Mouse (Mus musculus) retina, postnatal 1 day (tissue): ENCODE results near the gene Icam1.

Experiments
- DNase-seq: peaks from one replicate; pipeline ENCODE4 v3.0.0-alpha.2; 2012

Icam1 gene

DNA sequence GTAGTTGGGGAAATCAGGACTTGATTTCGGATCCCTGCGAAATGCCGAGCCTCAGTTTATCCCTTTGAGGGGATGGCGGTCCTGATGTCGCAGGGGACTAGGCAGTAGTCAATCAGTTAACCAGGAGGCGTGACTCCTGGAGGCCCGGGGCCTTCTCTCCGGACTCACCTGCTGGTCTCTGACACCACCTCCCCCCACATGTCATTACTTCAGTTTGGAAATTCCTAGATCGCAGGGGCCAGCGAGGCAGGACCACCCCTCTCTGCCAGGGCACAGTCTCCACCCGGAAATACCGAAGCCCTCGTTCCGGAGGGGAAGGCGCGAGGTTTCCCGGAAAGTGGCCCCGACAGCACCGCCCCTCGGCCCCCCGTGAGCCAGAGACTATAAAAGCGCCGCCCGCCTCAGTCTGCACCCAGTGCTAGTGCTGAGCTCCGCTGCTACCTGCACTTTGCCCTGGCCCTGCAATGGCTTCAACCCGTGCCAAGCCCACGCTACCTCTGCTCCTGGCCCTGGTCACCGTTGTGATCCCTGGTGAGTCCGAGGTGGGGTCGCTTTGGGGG, at the start of gene Icam1:
Gene Icam1, plus strand, starts transcription at position 415 of the 560 bp plus-strand sequence.
- no peak for DNase-seq

DNA sequence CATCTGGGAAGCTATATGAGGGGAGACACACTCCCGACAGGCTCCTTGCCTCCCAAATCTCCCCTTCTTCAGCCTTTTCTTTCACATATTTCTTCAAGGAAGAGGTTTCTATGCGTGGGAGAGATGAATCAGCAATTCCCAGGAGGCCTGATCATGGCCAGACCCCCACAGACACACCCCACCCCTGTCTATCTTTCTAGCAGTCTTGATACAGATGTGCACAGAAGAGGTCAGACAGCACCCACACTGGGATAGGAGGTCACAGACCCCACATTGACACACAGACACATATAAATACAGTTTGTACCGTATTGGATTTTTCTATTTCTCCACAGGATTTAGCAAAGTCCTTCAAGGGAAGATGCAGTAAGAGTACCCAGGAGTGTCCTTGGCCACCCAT, 49.8 kb upstream of the Icam1 start:
- DNase-seq: no peak

DNA sequence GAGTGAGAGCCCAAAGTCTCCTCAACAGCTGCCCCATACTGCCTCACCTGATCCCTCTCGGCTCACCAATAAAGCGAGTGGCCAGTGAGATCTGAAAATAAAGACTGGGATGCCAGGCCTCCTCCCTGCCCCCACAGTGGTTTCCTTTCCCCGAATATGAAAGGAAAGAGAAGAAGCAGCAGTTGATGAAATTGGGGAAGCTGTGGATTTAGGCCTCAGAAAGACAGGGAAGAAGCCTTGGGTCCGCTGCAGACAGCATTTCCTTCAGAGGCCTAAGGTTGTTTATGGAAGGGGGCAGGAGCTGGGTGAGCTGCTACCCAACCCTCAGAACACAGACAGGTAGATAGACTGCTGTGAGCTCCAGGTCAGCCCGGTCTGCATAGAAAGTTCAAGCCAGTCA, 49.0 kb upstream of the Icam1 start:
- no peak for DNase-seq

DNA sequence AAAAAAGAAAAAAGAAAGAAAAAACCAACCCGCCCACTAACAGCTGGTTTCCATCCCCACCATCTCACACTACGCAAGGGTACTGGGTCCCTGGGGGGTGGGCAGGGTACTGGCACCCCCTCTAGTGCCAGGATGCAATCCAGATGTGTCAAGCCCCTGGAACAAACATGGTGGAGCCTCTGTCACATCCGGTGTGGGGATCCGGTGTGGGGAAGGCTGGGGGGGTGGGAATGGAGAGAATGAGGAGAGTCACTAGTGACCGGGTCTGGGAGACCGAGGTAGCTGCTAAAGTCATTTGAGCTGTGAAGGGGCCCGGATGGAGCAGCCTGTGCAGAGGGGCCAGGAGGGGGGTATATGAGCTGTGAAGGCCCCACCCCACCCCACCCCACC, 44.0 kb upstream of the Icam1 start:
- DNase-seq: no peak

DNA sequence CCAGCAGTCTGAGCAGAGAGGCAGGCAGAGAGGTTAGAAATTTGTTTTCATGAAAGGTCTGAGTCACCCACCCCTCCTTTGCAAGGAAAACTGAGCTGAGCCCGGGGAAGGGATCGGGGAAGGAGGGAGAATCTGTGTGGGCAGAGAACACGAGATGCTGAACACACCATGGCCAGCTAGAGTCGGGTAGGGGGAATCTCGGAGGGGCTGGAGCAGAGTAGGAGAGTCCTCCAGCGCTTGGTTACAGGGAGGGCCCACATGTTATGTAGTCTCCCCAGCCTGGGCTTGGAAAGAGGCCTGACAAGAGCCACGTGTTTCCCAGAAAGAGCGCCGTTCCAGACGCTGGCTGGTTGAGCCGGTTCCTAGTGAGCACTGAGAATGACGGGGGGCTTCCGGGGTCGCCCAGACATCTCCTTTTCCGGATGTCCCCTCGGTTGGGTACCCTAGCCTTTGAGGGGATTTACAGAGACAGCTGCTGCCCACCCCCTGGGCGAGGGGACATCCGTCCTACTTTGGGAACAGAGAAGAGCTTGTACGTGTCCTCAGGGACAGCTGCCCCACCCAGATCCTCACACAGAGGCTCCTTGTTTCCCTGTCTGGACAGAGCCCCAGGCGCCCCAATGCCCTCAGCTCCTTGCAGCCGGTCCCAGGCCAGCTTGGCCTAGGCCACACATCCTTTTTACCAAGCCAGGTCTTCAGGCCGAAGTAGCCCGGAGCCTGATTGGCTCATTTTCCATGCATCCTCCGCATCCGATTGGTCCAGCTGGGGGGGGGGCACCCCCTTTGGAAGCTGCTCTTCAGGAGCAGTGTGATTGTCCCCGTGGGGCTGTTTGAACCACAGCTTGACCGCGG, 43.4 kb upstream of the Icam1 start:
- DNase-seq: peak; percentile 95

DNA sequence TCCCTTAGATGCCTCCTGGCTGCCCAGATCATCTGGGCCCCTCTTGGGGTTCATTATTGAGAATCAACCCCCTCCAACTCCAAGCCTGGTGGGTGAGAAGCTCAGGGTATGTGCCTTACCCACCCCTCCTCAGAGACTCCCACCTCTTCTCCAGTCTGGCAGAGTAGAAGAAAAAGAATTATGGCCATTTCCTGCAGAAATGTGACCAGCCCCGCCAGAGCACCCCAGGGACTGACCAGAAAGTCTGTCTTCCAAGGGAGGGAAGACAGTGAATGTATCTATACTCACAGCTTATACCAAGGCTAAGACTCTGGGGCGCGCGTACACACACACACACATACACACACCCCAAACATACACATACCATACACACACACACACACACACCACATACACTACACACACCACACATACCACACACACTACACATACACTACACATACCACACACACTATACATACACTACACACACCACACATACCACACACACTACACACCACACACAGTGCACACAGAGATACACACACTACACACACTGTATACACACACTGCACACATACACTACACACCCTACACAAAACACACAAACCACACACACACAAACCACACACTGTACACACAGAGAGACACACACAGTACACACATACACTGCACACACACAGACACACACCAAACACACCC, 42.6 kb upstream of the Icam1 start:
- DNase-seq: no peak

DNA sequence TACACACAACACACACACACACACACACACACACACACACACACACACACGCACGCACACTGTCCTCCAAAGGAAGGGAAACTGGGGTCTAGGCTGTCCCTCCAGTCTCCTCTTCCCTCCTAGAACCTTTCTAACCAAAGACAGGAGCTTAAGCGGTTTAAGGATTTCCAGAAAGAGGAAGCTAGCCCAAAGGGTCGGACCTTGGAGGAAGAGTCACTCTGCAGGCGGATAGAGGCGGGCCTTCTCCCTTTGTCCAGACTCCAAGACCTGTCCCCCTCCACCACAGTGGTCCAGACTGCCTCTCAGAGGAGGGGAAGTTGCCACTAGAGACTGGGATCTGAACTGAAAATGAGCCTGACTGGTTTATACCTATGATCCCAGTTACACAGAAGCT, 42.1 kb upstream of the Icam1 start:
- peak; percentile 19 for DNase-seq

DNA sequence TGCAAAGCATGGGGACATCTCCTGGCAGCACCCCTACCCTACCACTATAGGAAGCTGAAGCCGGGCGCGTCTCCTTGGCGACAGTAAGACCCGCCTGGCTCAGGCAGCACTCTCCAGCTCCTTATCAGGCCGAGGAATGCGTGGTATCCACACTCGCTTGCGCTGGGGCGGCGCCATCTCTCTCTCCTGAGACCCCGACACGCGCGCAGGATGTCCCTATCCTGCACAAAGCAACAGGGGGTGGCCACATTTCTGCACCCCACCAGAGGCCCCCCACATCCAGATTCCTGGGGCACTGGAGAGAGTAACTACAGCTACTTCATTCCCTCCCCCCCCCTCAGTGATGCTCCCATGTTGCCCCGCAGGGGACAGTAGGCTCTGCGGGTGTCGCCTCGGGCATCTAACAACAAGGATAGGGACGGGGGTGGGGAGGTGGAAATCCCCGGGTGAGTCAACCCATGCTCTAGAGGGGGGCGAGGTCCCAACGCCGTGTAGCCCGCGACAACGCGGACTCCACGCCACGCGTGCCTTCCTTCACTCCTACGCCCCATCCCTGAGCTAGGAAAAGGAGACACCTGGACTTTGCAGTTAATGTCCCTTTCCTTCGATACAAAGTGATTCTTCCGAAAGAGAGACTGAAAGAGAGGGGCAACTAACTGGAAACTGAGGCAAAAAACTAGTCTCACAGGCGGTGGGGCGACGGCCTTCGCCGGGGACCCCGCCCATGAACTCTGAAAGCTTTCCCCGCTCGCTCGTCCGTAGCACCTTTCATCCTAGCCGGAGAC, 40.2 kb upstream of the Icam1 start:
- peak; percentile 70 for DNase-seq

DNA sequence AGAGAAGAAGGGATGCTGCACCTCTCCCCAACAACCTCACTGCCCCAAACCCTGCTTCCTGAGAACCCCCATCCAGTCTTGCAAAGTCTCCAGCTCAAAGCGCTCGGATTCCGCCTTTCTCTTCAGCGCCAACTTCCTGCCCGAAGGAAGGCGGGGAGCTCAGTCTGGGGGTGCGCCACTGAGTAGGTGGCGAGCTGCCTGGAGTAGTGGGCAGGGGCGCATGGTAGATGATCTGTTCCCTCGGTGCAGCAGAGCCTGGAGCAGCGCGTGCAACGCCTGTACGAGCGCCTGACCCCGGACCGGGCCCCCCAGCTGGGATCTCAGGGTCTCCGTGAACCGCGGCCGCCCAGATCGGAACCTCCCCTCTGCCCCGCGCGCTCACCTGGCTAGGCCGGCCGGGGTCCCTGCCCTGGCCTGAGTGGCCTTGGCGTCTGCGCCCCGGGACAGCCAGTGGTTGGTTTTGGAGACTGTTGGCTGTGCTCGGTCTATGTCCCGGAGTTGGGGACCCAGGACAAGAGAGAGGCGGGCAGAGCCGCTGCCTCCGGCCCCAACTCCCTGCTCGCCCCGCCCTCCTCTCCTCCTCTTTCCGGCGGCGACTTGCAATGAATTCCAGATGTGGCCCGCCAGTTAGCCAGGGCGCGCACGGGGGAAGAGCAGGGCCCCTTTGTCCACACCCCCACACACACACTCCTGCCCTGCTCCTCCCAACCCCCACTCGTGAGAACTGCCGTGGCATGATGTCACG, 39.4 kb upstream of the Icam1 start, which contains the start of gene S1pr2:
Gene S1pr2, minus strand, starts transcription at position 566 of the 745 bp plus-strand sequence.
- DNase-seq: peak; percentile 88

DNA sequence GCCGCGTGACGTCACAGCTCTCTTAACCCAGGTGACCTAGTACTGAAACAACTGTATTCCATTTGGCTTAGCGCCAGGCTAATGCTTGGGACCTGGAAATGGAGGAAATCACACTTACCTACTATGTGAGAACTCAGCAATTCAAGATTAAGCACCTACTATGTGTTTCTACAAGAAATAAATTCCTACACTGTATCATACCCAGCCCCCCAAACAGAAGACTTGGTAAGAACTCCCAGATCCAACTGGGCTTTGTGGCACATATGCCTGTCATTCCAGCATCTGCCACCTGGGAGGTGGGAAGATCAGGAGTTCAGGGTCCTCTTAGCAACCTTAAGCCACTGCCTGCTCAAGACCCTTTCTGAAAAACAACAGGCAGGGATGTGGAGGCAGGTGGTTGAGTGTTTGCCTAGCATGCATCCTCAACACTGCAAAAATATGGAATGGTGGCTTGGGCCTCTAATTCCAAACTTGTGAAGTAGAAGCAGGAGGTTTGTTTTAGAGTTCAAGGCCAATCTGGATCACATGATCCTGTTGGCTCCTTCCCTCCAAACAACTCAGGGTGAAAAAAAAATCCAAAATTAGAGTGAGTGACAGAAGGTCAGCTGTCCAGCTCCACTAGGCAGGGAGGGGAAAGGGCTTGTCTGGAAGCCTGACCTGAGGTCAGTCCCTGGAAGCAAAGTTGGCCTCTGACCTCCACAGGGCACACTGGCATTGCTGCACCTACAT, 38.7 kb upstream of the Icam1 start:
- no peak for DNase-seq

DNA sequence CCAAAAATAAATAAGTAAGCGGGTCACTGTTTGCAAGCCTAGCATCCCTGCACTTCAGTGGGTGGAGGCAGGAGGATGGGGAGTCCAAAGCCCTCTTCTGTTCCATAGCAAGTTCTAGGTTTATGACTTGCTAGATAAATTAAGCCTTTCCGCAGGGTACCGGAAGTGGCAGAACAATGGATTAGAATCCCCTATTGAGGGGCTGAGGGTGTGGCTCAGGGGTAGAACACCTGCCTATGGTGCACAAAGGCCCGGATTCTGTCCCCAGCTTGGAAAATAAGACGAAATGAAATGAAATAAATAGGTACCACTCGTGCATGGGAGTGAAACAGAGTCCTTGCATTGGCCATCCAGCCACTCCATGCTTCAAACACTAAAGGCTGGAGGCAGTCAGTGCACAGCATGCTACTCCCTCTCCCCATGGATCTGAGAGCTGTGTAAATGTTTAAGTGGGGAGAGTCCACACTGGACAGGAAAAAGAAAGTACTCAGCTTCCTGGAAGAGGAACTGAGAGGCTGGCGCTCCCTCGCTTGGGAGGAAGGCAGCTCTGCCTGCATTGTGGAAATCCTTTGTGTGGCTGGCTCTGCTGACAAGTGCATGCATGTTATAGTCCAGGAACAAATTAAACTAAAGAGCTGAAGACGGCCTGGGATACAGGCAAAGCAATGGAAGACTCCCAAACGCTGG, 37.2 kb upstream of the Icam1 start:
- no peak for DNase-seq

DNA sequence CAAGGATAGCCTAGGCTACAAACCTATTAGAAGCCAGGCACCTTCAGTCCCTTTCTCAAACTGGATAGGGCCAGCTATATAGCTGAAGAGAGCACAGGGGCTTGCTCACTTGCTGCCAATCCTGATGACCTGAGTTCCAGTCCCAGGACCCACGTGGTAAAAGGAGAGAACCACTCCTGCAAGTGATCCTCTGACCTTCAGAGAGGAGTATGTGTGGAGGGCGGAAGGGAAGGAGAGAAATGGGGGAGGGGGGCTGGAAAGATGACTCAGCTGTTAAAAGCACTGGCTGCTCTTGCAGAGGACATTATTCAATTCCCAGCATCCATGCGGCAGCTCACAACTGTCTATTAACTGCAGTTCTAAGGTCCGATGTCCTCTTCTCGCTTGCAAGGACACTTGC, 36.6 kb upstream of the Icam1 start:
- DNase-seq: no peak

DNA sequence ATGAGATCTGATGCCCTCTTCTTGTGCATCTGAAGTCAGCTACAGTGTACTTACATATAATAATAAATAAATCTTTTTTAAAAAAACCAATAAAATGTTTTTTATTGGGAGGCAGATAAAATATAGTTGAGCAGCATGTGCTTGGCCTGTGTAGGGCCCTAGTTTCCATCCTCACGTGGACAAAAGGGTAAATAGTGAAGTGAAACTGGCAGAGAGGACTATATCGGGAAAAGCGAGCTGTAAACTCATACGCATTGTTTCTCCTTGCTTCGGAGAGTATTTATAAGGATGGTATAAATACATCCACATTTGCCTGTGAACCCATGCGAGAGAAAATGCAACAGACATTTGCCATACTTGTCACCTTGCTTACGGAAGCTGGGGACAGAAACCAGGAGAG, 36.0 kb upstream of the Icam1 start:
- DNase-seq: no peak

DNA sequence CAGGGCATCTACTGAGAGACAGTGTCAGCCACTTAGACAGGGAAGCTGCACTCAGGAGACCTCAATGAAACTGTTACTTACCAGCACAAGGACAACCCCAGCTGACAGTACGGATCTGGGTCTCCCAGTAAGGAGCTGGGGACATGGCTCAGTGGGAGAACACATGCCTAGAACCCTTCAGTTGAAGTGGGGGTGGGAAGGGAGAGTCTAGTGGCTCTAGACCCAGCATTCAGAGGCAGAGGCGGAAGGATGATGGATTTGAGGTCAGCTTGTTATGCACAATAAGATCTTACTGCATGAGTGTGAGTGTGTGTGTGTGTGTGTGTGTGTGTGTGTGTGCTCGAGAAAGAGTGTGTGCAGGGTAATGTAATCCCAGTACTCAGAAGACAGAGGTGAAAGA, 33.6 kb upstream of the Icam1 start:
- no peak for DNase-seq

DNA sequence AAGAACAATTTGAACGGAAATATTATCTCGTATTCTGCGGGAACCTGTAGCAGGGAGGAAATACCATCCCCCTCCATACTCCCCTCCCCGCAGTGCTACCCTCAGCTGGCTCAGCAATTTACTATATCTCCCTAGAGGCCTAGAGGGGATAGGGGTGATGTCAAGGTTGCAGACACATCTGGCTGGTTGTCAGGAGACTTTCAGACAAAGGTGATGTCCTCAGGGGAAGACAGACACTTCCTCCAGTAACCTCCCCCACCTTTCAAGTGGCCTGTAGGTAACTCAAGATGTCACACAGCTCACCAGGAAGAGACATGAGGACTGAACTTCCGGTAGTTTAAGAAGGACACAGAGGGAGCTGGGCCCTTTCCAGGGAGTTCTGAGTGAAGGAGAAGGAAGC, 32.6 kb upstream of the Icam1 start:
- DNase-seq: no peak

DNA sequence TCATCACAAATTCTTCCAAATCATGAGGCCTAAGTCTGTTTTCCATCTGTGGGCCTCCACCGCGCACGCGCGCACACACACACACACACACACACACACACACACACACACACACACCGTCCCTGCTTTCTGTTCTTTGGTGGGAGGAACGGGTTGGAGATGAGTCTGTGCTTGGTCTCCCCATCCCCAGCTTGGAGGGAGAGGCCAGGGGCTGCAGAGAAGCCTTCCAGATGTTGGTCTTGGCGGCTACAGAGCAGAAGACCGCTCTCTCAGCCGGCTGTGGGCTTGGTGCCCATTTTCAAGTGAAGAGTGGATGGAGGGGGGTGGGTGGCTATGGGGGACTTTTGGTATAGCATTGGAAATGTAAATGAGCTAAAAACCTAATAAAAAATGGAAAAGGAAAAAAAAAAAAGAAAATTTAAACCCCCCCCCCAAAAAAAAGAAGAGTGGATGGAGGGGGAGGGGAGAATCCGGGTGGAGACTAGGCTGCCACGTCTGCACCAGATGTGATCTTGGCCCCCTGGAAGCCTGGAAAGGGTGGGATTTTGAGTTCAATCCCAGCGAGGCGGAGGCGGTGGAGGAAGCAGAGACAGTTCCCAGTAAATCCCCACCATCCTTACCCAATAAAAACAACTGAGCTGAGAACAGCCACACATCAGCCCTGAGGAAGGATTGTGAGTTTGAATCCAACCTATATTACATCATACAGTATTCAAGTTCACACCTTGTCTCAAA, 28.7 kb upstream of the Icam1 start:
- DNase-seq: no peak

DNA sequence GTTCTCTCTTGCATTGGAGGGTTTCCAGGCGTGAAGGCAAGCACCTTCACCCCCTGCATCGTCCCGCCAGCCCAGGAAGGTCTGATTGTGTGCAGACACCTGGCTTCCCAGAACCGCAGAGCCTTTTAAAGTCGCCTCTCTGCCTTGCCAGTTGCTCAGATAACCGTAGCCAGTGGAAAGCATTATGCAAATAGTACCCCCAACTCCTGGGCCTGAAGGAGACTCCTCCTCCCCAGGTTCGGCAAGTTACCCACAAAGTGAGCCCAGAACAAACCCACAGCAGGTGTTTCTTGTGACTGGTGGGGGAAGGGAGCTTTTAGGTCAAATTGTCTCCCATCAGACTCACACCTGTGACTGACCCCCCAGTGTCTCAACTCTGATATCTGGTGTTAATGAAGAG, 27.8 kb upstream of the Icam1 start:
- no peak for DNase-seq

DNA sequence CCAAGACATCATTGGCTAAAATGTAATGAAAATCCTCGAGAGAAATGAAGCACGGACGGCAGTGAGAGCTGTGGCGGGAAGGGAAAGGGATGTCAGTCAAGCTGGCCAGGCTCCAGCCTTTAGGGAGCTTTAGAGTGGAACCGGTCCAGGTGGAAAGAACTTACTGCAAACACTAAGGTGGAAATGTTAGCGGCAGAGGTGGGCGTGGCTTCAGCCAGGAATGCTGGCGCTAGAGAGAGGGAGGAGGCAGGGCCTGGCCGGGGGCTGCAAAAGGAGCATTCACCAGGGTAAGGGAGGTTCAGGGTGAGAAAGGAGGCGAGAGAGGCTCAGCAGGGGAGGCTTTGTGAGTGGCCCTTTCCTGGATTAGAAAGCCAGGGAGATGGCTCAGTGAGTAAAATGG, 24.9 kb upstream of the Icam1 start:
- peak; percentile 41 for DNase-seq

DNA sequence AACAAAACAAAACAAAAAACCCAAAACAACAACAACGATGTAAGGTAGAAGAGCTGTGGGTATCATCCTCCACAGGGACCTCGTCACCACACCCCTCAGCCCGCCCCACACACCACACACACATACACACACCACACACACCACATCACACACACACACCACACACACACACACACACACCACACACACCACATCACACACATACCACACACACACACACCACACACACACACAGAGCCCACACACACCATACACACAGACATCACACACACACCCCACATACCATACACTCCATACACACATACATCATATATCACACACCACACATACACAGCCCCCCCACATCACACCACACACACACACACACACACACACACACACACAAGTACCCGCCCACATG, 24.2 kb upstream of the Icam1 start:
- no peak for DNase-seq

DNA sequence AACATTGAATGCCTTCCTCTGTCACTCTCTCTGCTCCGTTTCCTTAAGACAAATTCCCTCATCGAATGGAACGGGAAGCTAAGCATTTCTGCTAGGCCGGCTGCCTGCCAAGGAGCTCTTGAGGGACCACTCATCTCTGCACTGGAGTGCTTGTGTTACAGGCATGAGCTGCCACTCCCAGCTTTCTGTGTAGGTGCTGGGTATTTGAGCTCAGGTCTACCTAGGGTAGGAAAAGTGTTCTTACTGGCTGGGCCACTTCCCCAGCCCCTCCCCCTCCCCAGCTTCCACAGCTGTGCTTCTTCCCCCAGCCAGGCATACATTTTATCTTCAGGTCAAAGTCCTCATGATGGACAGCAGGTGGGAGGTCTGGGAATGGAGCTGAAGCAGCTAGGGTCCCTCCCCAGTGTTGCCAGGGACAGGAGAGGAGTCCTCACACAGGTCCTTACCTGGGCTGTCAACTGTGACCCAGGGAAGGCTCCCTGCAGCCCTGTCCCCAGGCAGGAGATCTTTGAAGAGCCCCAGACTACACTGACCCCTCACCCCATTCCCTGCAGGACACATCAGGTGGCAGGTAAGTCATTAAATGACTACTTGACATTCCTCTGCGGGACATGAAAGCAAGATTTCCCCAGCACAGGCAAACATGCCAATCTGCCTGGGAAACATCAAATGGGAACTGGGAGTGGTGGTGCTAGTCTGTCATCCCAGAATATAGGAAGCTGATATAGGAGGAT, 22.5 kb upstream of the Icam1 start:
- DNase-seq: no peak
